Mouse (Mus musculus): Measurements from ENCODE around the gene Ano6. TPM values are rescaled to one million over a fixed set of nuclear protein-coding genes. Genes with fewer than 3 reads are reported as not detected.
A peak's percentile ranks its signal among the peaks of the same experiment; 100 is the strongest.

Gene Ano6
- polyA plus RNA-seq, 1 experiment from 2014 or later, result 37.2 TPM

DNA sequence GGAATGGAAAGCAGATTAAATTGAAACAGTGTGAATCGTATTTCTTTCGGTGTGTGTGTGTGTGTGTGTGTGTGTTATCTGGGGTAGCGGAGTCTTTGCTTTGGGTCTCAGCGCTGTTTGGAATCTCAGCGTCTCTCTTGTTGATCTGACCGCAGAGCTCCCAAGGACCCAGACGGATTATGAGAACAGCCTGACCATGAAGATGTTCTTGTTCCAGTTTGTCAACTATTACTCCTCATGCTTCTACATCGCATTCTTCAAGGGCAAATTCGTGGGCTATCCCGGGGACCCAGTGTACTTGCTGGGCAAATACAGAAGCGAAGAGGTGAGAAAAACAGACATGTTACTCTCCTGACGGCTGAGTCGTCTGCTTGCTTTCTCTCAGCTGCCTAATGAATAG, 158.7 kb downstream of the Ano6 start:
- H3K4me1 ChIP-seq (ENCODE audit: control insufficient read depth in 2 of 2, insufficient read depth in 2 of 2, low read length in 2 of 2), result peaks cover 13 to 19% of the 10 kb centered on the region in 2 experiments

DNA sequence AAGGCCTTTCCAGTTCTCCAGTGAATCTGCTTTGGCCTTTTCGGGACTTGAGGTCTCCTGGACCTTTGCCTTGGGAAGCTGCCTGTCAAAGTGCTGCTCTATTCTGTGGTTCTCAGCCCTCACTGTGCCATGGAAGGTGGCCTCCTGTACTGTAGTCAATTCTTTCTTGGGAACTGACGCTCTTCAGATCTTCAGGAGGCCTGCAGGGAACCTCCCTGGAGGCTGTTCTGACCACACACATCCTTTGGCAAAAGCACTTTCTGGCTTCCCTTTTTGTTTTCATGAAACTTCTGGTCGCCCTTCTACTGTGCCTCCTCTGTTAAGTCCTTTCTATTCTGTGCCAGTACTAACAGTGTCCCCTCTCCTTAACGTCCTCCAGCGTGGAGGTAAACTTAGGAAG, 160.9 kb downstream of the Ano6 start:
- H3K4me3 ChIP-seq (ENCODE audit: control insufficient read depth in 1 of 2, insufficient read depth in 1 of 2, low read depth in 1 of 2, low read length in 2 of 2), result no peak overlapping the region
- 49% methylated on average over 5 of the region's 5 CpGs for WGBS
- no peaks in the 10 kb centered on the region for H3K27me3 ChIP-seq (ENCODE audit: control insufficient read depth, insufficient read depth, low read length)
- H3K27ac ChIP-seq (replicated peaks in 1 of 2; ENCODE audit: control insufficient read depth in 1 of 2, insufficient read depth in 1 of 2, low read depth in 2 of 2, low read length in 2 of 2), result peak overlapping the region; percentile 14 to 62; a peak in 3 of 4 replicates
- 0 out of 2 replicates have a peak overlapping the region, but pooled peaks have one; percentile 1 for H3K9ac ChIP-seq (ENCODE audit: low read length)
- no peak for ATAC-seq (ENCODE audit: insufficient number of reproducible peaks, insufficient read depth, low FRiP score, low read depth)
- H3K4me2 ChIP-seq (ENCODE audit: low read length), result no peak overlapping the region
- H3K4me1 ChIP-seq (ENCODE audit: control insufficient read depth in 2 of 2, insufficient read depth in 2 of 2, low read length in 2 of 2), result peaks cover 10 to 19% of the 10 kb centered on the region in 2 experiments
- H3K36me3 ChIP-seq (ENCODE audit: control insufficient read depth, insufficient read depth, low read length), result peaks cover 60% of the 10 kb centered on the region
- no peaks in the 10 kb centered on the region for H3K9me3 ChIP-seq (ENCODE audit: control insufficient read depth, low read length)

More for the DNA sequence above, 158.7 kb downstream of the Ano6 start:
- Histone ChIP-seq H3K9me3 (ENCODE audit: control insufficient read depth, low read length) (no peaks in the 10 kb centered on the region), H3K27me3 (ENCODE audit: control insufficient read depth, insufficient read depth, low read length) (no peaks in the 10 kb centered on the region), H3K36me3 (ENCODE audit: control insufficient read depth, insufficient read depth, low read length) (peaks cover 51% of the 10 kb centered on the region), H3K9ac (ENCODE audit: low read length) (no peak overlapping the region), H3K4me2 (ENCODE audit: low read length) (no peak overlapping the region), H3K27ac (replicated peaks in 1 of 2; ENCODE audit: control insufficient read depth in 1 of 2, insufficient read depth in 1 of 2, low read depth in 2 of 2, low read length in 2 of 2) (no peak overlapping the region), H3K4me3 (ENCODE audit: control insufficient read depth in 1 of 2, insufficient read depth in 1 of 2, low read depth in 1 of 2, low read length in 2 of 2) (no peak overlapping the region)
- 84% methylated on average over 13 of the region's 13 CpGs for WGBS
- no peak for ATAC-seq (ENCODE audit: insufficient number of reproducible peaks, insufficient read depth, low FRiP score, low read depth)

DNA sequence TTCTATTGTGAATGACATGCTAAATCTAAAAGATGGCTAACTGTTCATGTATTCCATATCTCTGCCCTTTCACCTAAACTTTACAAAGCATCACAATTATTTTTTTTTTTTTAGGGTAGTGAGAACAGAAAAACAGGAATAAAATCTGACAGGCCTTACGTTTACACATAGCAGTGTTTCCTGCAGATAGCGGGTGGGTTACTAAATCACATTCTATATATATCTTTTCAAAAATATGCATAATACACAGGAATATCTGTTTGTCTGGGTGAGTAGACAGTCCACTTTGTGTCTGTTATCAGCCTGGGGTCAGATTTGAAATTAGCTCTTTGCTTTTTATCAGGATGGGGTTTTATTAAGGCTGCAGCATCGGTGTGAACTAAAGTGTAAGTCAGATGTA, 166.0 kb downstream of the Ano6 start:
- Histone ChIP-seq H3K36me3 (ENCODE audit: control insufficient read depth, insufficient read depth, low read length) (peaks cover 57% of the 10 kb centered on the region), H3K27me3 (ENCODE audit: control insufficient read depth, insufficient read depth, low read length) (no peaks in the 10 kb centered on the region), H3K4me3 (ENCODE audit: control insufficient read depth in 1 of 2, insufficient read depth in 1 of 2, low read depth in 1 of 2, low read length in 2 of 2) (no peak overlapping the region), H3K27ac (replicated peaks in 1 of 2; ENCODE audit: control insufficient read depth in 1 of 2, insufficient read depth in 1 of 2, low read depth in 2 of 2, low read length in 2 of 2) (no peak overlapping the region), H3K9me3 (ENCODE audit: control insufficient read depth, low read length) (no peaks in the 10 kb centered on the region), H3K4me1 (ENCODE audit: control insufficient read depth in 2 of 2, insufficient read depth in 2 of 2, low read length in 2 of 2) (peaks cover 16 to 23% of the 10 kb centered on the region in 2 experiments), H3K9ac (ENCODE audit: low read length) (no peak overlapping the region), H3K4me2 (ENCODE audit: low read length) (no peak overlapping the region)
- ATAC-seq (ENCODE audit: insufficient number of reproducible peaks, insufficient read depth, low FRiP score, low read depth), result no peak
- WGBS, result 41% methylated on average over 3 of the region's 3 CpGs

DNA sequence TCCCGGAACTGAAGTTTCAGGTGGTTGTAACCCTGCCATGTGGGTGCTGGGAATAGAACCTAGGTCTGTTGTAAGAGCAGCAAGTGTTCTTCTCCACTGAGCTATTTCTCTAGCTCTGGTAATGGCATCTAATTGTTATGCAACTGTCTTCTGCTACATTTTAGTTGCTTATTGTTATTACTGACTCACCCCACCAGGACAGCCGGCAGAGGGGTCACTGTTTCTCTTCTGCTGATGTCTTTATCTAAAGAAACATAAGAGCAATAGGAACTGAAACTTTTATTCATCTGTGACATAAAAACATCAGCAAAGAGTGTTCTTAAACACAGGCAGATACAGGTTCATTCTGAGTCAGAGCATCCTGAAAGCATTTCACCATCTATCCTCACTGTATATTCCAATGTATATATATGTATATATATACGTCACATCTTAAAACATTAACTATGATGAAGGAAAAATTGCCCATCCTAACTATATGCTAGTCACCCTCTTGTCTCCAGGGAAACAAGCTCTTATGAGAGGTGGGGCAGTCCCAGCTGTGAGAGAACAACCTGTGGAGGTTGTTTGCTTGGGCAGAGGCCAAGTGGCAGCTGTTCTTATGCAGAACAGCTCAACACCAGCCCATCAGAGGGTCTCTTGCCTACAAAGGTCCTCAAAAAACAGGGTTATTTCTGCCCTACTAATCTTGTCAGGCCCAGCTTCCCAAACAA, 171.9 kb downstream of the Ano6 start:
- Histone ChIP-seq H3K4me1 (ENCODE audit: control insufficient read depth in 2 of 2, insufficient read depth in 2 of 2, low read length in 2 of 2) (peaks cover 12 to 18% of the 10 kb centered on the region in 2 experiments; a peak in 3 of 4 replicates), H3K4me3 (ENCODE audit: control insufficient read depth in 1 of 2, insufficient read depth in 1 of 2, low read depth in 1 of 2, low read length in 2 of 2) (no peak overlapping the region), H3K9me3 (ENCODE audit: control insufficient read depth, low read length) (no peaks in the 10 kb centered on the region), H3K27me3 (ENCODE audit: control insufficient read depth, insufficient read depth, low read length) (no peaks in the 10 kb centered on the region), H3K9ac (ENCODE audit: low read length) (no peak overlapping the region), H3K36me3 (ENCODE audit: control insufficient read depth, insufficient read depth, low read length) (peaks cover 57% of the 10 kb centered on the region), H3K27ac (replicated peaks in 1 of 2; ENCODE audit: control insufficient read depth in 1 of 2, insufficient read depth in 1 of 2, low read depth in 2 of 2, low read length in 2 of 2) (no peak overlapping the region), H3K4me2 (ENCODE audit: low read length) (no peak overlapping the region)
- WGBS, result 91% methylated on average over 3 of the region's 3 CpGs
- ATAC-seq (ENCODE audit: insufficient number of reproducible peaks, insufficient read depth, low FRiP score, low read depth), result no peak

DNA sequence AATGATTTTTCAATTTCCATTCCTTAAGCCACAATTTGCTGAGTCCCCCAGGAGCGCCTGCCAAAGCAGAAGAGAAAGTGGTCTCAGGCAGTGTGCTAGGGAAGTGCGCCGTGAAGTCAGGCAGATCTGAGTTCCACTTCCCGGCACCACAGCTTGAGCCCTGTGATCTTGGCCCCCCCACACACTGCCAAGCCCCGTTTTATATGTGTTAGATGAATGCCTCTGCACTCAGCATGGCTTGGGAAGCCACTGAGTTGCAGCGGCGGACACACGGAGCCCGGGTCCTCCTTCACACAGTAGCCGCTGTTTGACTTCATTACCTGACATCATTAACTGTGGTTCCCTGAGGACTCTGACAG, 172.5 kb downstream of the Ano6 start:
- no peak for ATAC-seq (ENCODE audit: insufficient number of reproducible peaks, insufficient read depth, low FRiP score, low read depth)
- H3K27ac ChIP-seq (replicated peaks in 1 of 2; ENCODE audit: control insufficient read depth in 1 of 2, insufficient read depth in 1 of 2, low read depth in 2 of 2, low read length in 2 of 2), result no peak overlapping the region
- H3K4me3 ChIP-seq (ENCODE audit: control insufficient read depth in 1 of 2, insufficient read depth in 1 of 2, low read depth in 1 of 2, low read length in 2 of 2), result no peak overlapping the region
- WGBS, result 80% methylated on average over 10 of the region's 10 CpGs
- H3K4me1 ChIP-seq (ENCODE audit: control insufficient read depth in 2 of 2, insufficient read depth in 2 of 2, low read length in 2 of 2), result peaks cover 11 to 18% of the 10 kb centered on the region in 2 experiments; a peak in 2 of 4 replicates
- H3K9me3 ChIP-seq (ENCODE audit: control insufficient read depth, low read length), result no peaks in the 10 kb centered on the region
- H3K4me2 ChIP-seq (ENCODE audit: low read length), result no peak overlapping the region
- no peak overlapping the region for H3K9ac ChIP-seq (ENCODE audit: low read length)
- peaks cover 57% of the 10 kb centered on the region for H3K36me3 ChIP-seq (ENCODE audit: control insufficient read depth, insufficient read depth, low read length)
- no peaks in the 10 kb centered on the region for H3K27me3 ChIP-seq (ENCODE audit: control insufficient read depth, insufficient read depth, low read length)

DNA sequence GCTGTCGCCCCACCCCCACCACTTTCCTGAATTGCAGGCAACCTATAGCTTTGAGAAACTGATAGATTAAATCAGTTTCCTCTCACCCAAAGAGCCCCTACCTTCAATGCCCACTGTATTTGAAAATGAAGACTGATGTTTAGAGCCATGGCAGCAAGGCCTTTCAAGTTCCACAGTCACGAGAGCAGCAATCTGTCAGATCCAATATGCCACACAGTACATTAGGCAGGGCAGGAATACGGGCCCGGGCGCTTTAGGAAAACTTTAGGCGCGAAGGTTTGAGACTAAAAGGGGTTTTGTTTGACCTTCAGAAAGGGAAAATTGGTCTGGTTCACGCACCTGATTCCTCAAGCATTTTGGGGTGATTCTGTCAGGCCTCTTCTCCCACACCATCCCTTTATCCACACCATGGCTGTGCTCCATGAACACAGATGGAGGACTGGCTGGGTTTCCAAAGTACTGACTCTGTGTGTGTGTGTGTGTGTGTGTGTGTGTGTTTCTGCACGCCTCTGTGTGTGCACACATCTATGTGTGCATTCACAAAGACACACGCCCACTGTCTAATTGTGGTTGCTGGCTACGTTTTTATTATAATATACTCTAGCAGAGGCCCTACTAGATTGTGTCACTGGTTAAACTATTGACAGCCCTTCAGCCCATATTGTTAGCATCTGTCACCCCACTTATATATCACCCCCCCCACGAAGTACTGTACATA, 173.0 kb downstream of the Ano6 start:
- Histone ChIP-seq H3K4me2 (ENCODE audit: low read length) (no peak overlapping the region), H3K9me3 (ENCODE audit: control insufficient read depth, low read length) (no peaks in the 10 kb centered on the region), H3K9ac (ENCODE audit: low read length) (no peak overlapping the region), H3K27me3 (ENCODE audit: control insufficient read depth, insufficient read depth, low read length) (no peaks in the 10 kb centered on the region), H3K27ac (replicated peaks in 1 of 2; ENCODE audit: control insufficient read depth in 1 of 2, insufficient read depth in 1 of 2, low read depth in 2 of 2, low read length in 2 of 2) (0 out of 4 replicates have a peak overlapping the region, but pooled peaks of 1 of the 2 experiments have one; percentile 27), H3K36me3 (ENCODE audit: control insufficient read depth, insufficient read depth, low read length) (peaks cover 56% of the 10 kb centered on the region), H3K4me1 (ENCODE audit: control insufficient read depth in 2 of 2, insufficient read depth in 2 of 2, low read length in 2 of 2) (peaks cover 11 to 18% of the 10 kb centered on the region in 2 experiments; a peak in 2 of 4 replicates), H3K4me3 (ENCODE audit: control insufficient read depth in 1 of 2, insufficient read depth in 1 of 2, low read depth in 1 of 2, low read length in 2 of 2) (no peak overlapping the region)
- 82% methylated on average over 12 of the region's 12 CpGs for WGBS
- ATAC-seq (ENCODE audit: insufficient number of reproducible peaks, insufficient read depth, low FRiP score, low read depth), result no peak

DNA sequence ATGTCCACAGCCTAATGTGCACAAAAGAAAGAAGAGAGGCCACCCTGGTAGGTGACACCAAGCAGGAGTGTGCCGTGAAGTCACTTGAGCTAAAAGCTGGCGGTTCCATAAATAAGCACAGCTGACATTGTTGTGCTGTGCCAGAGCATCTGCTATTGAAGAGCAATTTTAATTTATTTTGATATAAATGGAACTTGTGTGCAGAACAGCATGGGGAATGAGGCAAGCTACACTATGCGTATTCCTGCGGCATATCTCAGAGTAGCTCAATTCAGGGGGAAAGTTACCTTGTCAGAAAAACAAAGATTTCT, 173.6 kb downstream of the Ano6 start:
- no peak overlapping the region for H3K9ac ChIP-seq (ENCODE audit: low read length)
- 66% methylated on average over 4 of the region's 4 CpGs for WGBS
- H3K27ac ChIP-seq (replicated peaks in 1 of 2; ENCODE audit: control insufficient read depth in 1 of 2, insufficient read depth in 1 of 2, low read depth in 2 of 2, low read length in 2 of 2), result 0 out of 4 replicates have a peak overlapping the region, but pooled peaks of 1 of the 2 experiments have one; percentile 27
- no peak for ATAC-seq (ENCODE audit: insufficient number of reproducible peaks, insufficient read depth, low FRiP score, low read depth)
- H3K4me2 ChIP-seq (ENCODE audit: low read length), result no peak overlapping the region
- no peaks in the 10 kb centered on the region for H3K9me3 ChIP-seq (ENCODE audit: control insufficient read depth, low read length)
- H3K36me3 ChIP-seq (ENCODE audit: control insufficient read depth, insufficient read depth, low read length), result peaks cover 58% of the 10 kb centered on the region
- H3K27me3 ChIP-seq (ENCODE audit: control insufficient read depth, insufficient read depth, low read length), result no peaks in the 10 kb centered on the region
- peaks cover 9 to 14% of the 10 kb centered on the region in 2 experiments; a peak in 2 of 4 replicates for H3K4me1 ChIP-seq (ENCODE audit: control insufficient read depth in 2 of 2, insufficient read depth in 2 of 2, low read length in 2 of 2)
- H3K4me3 ChIP-seq (ENCODE audit: control insufficient read depth in 1 of 2, insufficient read depth in 1 of 2, low read depth in 1 of 2, low read length in 2 of 2), result no peak overlapping the region

Measured in heart, embryonic 14.5 days (tissue).